Mouse (Mus musculus) urinary bladder, adult 2 months (tissue): Measurements from ENCODE around the gene Scfd2. TPM values are rescaled to one million over a fixed set of nuclear protein-coding genes. Genes with fewer than 3 reads are reported as not detected.
A peak's percentile ranks its signal among the peaks of the same experiment; 100 is the strongest.

Experiments used
- DNase-seq: peaks from one replicate; pipeline ENCODE4 v3.0.0; 2022; ENCODE audit warnings: low spot score
- polyA plus RNA-seq: library from polyadenylated mRNA; depleted of rRNA; stranded (reverse); fragments of >200 nt; gene quantifications from 2 replicates; pipeline ENCODE4 v1.2.3, GENCODE M21; 2012; rRNA removed

The Scfd2 gene
- polyA plus RNA-seq, 1 experiment = 9.1 TPM

GRCm38 (mm10) chr5:74175526-74176270, 355.9 kb downstream of the Scfd2 start:
- no peak for DNase-seq

- no peak for DNase-seq
Measured at GRCm38 (mm10) chr5:74173162-74173844, 358.3 kb downstream of the Scfd2 start.

GRCm38 (mm10) chr5:74172208-74172607, 359.4 kb downstream of the Scfd2 start:
- DNase-seq = no peak

DNA sequence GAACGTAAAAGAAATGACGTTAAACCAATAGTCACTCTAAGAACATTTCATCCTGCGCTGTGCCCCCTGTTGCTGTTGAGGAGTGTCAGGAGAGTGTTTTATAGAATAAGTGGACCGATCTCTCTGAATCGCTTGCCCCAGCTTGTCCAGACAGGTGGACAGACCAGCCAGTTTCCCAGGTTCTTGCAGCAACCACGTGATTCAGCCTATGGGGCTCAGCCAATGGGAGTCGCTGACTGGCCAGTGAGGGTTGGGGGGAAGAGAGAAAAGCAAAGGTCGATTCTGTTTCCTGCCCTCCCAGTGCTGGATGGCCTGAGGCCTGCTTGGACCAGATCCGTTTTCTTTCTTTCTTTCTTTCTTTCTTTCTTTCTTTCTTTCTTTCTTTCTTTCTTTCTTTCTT, 359.8 kb downstream of the Scfd2 start:
- DNase-seq = peak; percentile 56

DNA sequence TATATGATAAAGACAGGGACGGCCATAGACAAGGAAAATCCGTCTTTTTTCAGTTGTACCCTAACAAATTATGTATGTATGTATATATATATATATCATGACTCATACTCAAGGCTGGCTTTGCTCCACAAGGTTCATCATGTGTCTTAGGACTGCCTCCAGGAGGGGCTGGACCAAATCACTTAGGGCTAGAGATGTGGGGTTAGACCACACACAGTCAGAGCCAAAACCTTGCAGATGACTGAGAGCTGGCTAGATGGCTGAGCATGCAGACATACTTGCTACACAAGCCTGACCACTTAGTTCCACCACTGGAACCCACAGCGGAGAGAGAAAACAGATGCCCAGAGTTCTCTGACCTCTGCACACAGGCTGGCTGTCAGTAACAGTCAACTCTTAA, 363.5 kb downstream of the Scfd2 start:
- no peak for DNase-seq

- no peak for DNase-seq
Measured at GRCm38 (mm10) chr5:74166642-74167041, 364.9 kb downstream of the Scfd2 start.

DNA sequence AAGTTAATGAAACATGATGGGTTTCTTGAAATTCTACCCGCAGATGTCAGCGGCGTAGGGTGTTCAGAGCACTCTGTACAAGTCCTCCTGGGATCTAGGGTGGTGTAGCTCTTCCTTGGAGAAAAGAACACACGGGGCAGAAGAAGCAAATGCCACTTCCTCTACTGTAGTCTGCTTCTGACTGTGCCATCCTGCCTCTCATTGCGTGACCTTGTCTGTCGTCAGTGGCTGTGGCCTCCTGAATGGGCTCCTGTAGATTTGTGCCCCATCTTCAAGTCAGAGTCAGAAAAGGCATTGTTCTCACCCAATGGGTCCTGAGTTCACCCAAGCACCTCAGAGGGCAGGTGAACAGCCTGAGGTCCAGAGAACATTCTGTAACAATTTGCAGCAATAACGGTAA, 367.0 kb downstream of the Scfd2 start:
- DNase-seq = no peak

GRCm38 (mm10) chr5:74163141-74163540, 368.4 kb downstream of the Scfd2 start:
- DNase-seq = no peak

- no peak for DNase-seq
Measured at GRCm38 (mm10) chr5:74162013-74162412, 369.5 kb downstream of the Scfd2 start.

DNA sequence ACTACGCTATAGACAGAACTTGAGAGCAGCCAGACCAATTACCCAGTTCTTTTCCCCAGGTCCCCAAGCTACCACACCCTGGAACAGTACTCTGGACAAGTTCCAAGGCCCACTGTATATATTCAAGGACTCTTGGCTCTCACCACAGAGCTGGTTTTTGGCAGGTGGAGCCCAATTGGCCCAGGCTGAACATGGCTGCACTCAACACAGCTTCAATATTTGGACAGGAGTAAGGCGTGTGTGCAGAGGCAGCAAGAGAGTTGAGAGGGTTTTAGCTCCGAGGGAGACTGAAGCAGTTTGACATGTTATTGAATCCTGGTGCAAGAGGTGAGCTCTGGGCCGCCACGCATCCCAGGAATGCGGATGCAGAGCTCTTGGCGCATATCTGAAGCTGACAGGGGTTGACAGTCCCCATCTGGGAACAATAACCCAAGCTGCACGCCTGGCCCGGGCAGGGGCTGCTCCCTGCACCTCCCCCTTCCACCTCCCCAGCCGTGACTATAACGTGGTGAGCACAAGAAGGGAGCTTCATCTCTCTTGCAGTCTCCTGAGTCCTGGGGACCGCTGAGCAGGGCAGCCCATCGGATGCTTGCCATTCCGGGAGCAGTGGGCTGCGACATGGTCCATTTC, 370.1 kb downstream of the Scfd2 start:
- no peak for DNase-seq

DNA sequence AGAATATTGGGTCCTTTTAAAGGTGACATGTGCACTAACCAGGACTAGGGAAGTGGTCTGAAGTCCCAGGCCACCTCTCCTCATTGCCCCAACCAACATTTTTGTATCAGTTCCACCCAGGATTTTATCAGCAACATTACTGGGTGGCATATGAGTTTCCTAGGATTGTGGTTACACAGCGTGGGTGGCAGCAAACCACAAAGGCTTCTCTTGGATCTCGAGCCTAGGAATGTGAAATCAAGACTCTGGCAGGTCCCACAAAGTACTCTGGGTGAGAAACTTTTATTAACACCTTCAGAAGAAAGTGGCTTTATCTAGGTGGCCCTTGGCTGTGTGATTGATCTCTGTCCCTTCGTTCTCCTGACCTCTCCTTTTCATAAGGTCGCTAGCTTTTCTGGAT, 371.2 kb downstream of the Scfd2 start:
- no peak for DNase-seq

DNA sequence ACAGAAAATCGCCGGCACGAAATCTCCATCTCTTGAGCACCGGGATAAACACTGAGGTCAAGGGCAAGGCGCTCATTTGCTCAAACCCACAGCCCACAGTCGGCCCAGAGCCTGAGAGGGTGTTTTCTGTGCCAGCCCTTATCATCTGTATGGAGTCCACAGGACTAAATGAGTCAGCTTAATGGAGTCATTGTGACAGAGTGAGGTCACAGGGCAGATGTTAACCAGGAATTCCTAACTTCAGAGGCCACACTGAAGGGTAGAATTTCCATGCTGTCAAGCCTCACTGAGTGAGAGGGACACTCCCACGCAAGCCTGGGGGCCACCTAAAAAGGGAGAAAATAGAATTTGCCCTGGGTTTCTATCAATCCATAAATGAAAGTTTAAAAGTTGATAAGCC, 371.7 kb downstream of the Scfd2 start:
- DNase-seq = no peak

- DNase-seq = no peak
Measured at GRCm38 (mm10) chr5:74158929-74159632, 372.5 kb downstream of the Scfd2 start.

GRCm38 (mm10) chr5:74155860-74156351, 375.7 kb downstream of the Scfd2 start:
- no peak for DNase-seq

Other genes starting within 250 kb of the Scfd2 start
- 38.3 and 39.3 TPM in 2 replicates for gene Fip1l1, start 3.7 kb upstream of the Scfd2 start, polyA plus RNA-seq
- 6.9 and 9.4 TPM in 2 replicates for gene Lnx1, start 171.2 kb upstream of the Scfd2 start, polyA plus RNA-seq